Mouse (Mus musculus) c-Kit-positive CD71-positive TER-119-positive erythroid progenitor cells, embryonic 14.5 days (primary cell): ENCODE data around the gene Ccser2.

Experiments used
- DNase-seq: peaks from one replicate; pipeline ENCODE4 v3.0.0-alpha.2; 2013; ENCODE audit warnings: low spot score

The Ccser2 gene

DNA sequence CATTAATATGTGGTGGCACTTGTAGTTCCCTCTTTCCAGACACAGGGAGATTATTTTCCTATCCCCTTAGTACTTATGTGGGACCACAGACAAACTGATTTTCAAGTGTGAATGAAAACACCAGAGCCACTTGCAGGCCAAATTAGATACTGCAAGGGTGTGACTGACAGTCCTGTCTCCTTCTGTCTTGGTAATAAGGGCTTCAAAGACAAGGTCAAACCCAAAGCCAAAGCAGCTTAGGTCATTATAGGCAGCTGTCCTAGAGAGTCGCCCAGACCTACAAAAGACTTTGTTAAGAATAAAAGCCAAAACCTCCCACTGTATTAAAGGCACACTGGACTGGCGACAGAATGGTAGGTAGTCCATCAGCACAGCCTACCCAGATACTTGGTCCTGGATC lies 30.6 kb downstream of the Ccser2 start:
- DNase-seq: no peak

DNA sequence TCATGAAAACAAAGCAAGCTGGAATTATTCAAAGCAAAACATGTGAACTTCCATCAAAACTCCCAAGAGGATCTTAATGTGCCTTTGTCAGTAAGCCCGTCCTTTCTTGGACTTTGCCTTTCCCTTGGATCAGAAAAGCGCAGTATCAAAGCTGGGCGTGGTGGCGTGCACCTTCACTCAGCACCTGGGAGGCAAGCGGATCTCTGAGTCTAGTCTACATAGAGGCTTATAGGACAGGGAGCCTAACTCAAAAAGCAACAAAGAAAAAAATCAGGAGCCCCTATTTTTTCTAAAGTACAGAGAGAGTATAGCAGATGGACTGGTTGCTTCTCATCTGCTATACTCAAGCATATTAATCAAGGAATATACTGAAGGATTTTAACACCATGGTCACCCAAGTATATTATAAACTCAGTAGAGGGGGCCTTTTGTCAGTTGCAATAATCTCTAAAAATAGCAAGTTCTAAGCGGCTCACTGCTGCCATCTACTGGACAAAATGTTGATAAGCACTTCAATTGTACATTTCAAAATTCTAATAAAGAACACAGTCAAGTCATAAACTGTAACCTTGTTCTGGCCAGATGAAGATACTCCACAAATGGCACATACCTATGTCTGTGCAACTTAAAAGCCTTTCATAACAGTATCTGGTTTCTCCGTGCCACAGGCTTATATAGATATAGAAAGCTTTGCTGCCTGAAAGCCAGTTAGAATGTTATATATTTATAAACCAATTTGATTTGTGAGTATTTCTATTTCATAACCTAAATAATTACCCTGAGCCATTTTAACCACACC lies 31.3 kb downstream of the Ccser2 start:
- DNase-seq: peak; percentile 47

GRCm38 (mm10) chr14:36932638-36933382 lies 35.8 kb downstream of the Ccser2 start:
- no peak for DNase-seq

GRCm38 (mm10) chr14:36932038-36932437 lies 36.5 kb downstream of the Ccser2 start:
- no peak for DNase-seq

- no peak for DNase-seq
These were observed 45.2 kb downstream of the Ccser2 start for GRCm38 (mm10) chr14:36923383-36923782.

DNA sequence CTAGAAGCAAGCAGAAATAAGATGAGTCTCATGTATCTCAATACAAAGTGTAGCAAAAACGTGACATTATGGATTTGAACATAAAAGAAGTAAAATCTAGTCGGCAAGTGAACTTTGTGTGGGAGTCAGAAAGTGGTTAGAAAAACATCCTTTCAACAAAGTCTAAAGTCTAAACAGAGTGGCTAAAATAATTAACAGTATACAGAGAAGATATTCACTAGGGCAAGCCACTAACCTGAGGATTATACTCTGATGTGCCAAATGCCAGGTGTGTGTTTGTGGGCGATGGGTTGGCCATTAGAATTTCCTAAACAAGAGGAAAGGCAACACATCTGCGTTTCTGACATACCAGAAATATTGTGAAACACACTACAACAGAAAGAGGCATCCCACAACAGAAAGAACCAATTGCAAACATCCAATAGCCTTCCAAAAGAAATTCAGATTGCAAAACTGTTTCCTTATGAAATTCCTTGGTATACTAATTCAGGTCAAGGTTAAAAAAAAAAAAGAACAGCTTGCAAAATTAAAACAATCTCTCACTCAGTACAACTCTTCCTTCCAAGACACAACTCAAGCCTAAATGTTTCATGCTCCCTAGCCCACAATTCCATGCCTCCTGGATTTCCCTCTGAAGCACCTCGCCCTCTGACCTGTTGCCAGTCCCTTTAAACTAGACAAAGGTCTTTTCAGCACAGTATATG lies 47.1 kb downstream of the Ccser2 start:
- no peak for DNase-seq

DNA sequence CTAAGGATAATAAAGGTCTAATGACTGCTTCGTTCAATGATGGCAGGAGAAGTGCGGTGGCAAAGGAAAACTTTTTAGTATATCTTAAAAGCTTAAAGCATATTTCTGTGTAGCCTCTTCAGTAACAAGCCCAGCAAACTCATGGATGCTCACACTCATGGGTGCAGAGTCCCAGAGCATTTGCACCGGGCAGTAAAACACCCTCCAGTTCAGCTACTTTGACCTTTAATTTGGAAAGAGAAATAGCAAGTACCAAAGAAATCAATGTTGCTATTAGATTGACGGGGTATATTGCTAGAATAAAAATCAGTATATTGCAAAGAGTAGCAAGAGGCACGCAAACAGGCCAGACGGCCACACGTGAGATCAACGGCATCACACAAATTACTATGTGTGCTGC lies 48.7 kb downstream of the Ccser2 start:
- no peak for DNase-seq

DNA sequence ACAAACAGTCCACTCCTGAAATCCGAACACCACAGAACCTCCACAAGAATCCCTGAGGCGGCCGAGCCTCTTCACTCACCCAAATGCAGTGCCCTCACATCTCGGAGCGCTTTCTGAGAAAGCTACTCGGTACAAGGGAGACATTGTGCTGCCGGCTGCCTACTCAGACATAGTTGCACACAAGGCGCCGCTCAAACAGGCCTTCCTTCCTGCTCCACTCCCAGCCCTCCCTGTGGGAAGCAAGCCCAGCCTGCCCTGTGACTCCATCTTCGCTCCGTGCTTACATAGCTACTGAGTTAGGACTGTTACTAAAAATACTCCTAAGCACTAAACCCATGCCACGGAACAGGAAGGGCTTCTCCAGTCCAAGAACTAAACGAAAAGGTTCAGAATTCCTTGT lies 49.4 kb downstream of the Ccser2 start:
- no peak for DNase-seq

GRCm38 (mm10) chr14:36915203-36915602 lies 53.4 kb downstream of the Ccser2 start:
- DNase-seq: no peak

GRCm38 (mm10) chr14:36914473-36915005 lies 54.0 kb downstream of the Ccser2 start:
- no peak for DNase-seq

- DNase-seq: no peak
These were observed 56.8 kb downstream of the Ccser2 start for GRCm38 (mm10) chr14:36911738-36912137.

DNA sequence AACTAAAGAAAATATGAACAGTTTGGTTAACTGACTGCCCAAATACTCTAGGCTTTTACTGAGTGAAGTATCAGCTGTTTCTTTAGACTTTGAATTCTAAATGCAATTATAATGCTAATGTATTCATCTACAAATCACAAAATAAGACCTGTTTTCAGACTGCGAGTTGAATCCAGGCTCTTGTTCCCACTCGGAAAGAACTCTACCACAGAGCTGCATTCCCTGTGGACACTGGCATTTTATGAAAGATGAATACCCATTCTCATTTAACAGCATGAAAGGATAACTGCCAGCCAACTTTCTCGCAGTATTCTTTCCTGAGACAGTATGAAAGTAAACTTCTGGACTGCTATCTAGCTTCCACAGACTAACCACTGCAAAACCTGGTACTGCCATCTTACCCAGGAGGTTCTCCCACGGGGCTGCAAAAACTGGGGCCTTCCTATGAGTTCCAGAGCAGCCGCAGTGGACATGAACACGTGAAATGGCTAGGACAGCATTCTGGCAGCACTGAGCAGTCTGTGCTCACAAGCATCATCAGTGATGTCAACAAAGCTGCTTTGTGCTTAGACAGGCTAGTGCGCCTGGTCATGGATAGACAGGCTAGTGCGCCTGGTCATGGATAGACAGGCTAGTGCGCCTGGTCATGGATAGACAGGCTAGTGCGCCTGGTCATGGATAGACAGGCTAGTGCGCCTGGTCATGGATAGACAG lies 62.6 kb downstream of the Ccser2 start:
- no peak for DNase-seq

DNA sequence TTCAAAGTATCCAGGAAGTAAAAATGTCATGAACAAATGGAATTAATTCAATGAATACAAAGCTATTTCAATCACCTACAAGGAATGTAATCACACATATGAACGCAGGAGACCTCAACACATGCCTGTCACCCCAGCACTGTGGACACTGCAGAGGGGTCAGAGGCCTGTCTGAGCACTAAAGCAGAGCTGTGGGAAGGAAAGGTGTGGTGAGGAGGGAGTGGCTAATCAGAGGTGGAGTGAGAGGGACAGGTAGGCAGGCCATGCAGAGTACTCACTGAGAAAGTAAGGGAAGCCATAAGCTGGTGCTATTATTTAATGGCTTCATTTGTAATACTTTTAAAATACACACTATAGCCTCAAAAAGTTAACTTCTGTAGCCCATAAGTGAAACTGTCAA lies 64.4 kb downstream of the Ccser2 start:
- DNase-seq: no peak

DNA sequence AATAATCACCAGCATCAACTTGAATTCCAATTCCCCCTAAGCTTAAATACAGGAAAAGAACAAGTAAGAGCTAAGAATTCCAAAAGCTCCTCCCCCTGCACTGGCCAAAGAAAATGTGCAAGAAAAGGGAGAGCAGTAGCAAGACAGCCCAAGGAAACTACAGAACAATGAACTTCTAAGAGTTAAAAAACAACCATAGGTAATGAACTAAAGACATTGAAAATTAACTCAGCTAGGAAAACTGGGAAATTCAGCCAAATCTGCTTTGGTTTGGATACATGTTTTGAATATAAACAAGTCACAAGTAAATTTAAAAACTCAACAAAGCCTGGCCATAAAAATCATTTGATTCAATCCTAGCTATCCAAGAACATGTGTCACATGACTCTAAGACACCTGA lies 67.7 kb downstream of the Ccser2 start:
- no peak for DNase-seq

GRCm38 (mm10) chr14:36894701-36895100 lies 73.9 kb downstream of the Ccser2 start:
- DNase-seq: no peak

DNA sequence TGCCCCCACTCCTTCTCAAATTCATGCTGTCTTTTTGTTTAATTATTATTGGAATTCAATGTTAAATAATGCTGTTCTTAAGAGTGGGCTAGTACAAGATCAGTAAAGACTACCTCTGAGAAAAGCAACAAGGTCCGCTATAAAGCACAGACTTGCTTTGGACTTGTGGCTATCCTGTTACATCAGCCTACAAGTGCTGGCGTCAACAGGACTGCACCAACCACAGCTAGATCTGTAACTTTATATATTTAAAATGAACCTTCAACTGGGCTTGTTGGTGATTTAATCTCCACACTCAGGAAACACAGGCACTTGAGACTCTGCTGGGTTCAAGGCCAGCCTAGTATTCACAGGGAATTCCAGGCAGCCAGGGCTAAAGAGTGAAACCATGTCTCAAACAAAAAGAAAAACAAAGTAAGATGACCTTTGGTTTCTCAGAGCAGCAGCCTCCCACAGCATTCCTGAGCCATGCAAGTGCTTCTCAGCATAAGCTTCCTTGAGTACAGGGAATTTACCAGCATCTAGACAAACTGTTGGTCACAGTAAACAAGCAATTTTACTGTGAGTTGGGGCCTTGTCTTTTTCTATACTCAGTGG lies 75.7 kb downstream of the Ccser2 start:
- no peak for DNase-seq

GRCm38 (mm10) chr14:36890130-36890529 lies 78.4 kb downstream of the Ccser2 start:
- DNase-seq: no peak

GRCm38 (mm10) chr14:36885680-36886079 lies 82.9 kb downstream of the Ccser2 start:
- no peak for DNase-seq

- no peak for DNase-seq
These were observed 83.5 kb downstream of the Ccser2 start for GRCm38 (mm10) chr14:36885117-36885516.

GRCm38 (mm10) chr14:36883576-36883975 lies 85.0 kb downstream of the Ccser2 start:
- DNase-seq: no peak

DNA sequence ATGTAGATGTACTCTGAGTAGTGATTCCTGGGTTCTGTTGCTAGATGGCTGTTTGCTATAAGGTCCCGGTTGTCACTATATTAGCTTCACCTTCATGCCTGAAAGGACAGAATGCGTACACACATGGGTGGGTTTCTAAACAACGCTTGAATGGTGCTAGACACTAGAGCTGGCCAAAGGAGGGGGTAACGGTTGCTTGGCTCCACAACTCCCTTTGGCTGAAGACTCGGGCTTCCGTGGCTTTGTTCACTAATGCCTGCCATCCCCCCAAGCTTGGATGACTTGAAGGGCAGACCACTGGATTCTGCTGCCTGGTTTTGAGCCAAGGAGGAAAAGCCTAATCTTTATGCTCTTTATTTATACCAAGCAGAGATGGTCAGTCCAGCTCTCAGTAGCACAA lies 98.3 kb downstream of the Ccser2 start:
- no peak for DNase-seq
